Mouse (Mus musculus) heart, adult 2 months (tissue): ENCODE results near the gene Lad1. TPM values are rescaled to one million over a fixed set of nuclear protein-coding genes. Genes with fewer than 3 reads are reported as not detected.
A peak's percentile ranks its signal among the peaks of the same experiment; 100 is the strongest.

Experiments
- DNase-seq, 2 experiments: peaks; one replicate each; pipeline ENCODE4 v3.0.0; 2021
- H3K27ac ChIP-seq: fragments of 200-600 bp; 2 replicates; pipeline ENCODE4 v1.8.1; 2022
- H3K27me3 ChIP-seq: fragments of 200-500 bp; 2 replicates; pipeline ENCODE4 v1.6.1; 2012; ENCODE audit warnings: mild to moderate bottlenecking, low read length, inconsistent platforms, mixed read lengths; ENCODE audit not compliant: control insufficient read depth, insufficient read depth
- H3K36me3 ChIP-seq: fragments of 200-500 bp; 2 replicates; pipeline ENCODE4 v1.6.1; 2012; ENCODE audit warnings: low read length, inconsistent platforms; ENCODE audit not compliant: control insufficient read depth, insufficient read depth
- H3K4me1 ChIP-seq: fragments of 200-500 bp; 2 replicates; pipeline ENCODE4 v1.6.1; 2011; ENCODE audit warnings: low read length; ENCODE audit not compliant: control insufficient read depth, insufficient read depth
- H3K4me3 ChIP-seq: fragments of 200-600 bp; 2 replicates; pipeline ENCODE4 v1.8.1; 2022
- H3K79me2 ChIP-seq: fragments of 200-500 bp; replicated peaks from 2 replicates; pipeline ENCODE4 v1.6.1; 2012; ENCODE audit warnings: mild to moderate bottlenecking, inconsistent platforms, low read length, moderate library complexity, mixed read lengths; ENCODE audit not compliant: control insufficient read depth, insufficient read depth
- H3K9ac ChIP-seq: fragments of 200-500 bp; 2 replicates; pipeline ENCODE4 v1.6.1; 2012; ENCODE audit warnings: low read depth, mild to moderate bottlenecking, control low read depth, inconsistent platforms, low read length, mixed read lengths
- CTCF ChIP-seq: fragments of 200-600 bp; IDR thresholded peaks from 2 replicates; pipeline ENCODE4 v1.8.1; 2022; ENCODE audit warnings: antibody characterized with exemption, mild to moderate bottlenecking, moderate library complexity
- EP300 ChIP-seq: fragments of 200-500 bp; IDR thresholded peaks from 2 replicates; pipeline ENCODE4 v1.6.1; 2011; ENCODE audit warnings: low read depth, low read length, control low read depth; ENCODE audit not compliant: insufficient read depth
- POLR2A ChIP-seq: fragments of 200-500 bp; IDR thresholded peaks from 2 replicates; pipeline ENCODE4 v1.6.1; 2011; ENCODE audit warnings: mild to moderate bottlenecking, low read depth, low read length, control low read depth; ENCODE audit not compliant: insufficient read depth
- WGBS: fragments of 180-500 bp; shearing (Covaris S2); methylation state at CpG from one replicate; pipeline ENCODE4 v1.1.7; 2018; 5-methylcytosine and 5-hydroxymethylcytosine counted together
- intact Hi-C: fragments of 180-260 bp; cut with DNase I; formaldehyde crosslinking; loops from one replicate; pipeline ENCODE4 v1.15.1; 2025
- long read RNA-seq: library from polyadenylated mRNA; stranded (forward); transcript quantifications from one replicate; pipeline ENCODE4 v2.0.0, GENCODE M21; 2021
- polyA plus RNA-seq: library from polyadenylated mRNA; depleted of rRNA; stranded (reverse); fragments of >200 nt; gene quantifications from 2 replicates; pipeline ENCODE4 v1.2.3, GENCODE M21; 2012; rRNA removed
- total RNA-seq, 2 experiments: library from RNA; stranded (reverse); gene quantifications; 2 replicates each; pipeline ENCODE4 v1.2.3; 2021

Gene Lad1
- total RNA-seq (1 to 10 TPM; 7.2 to 7.3 TPM), polyA plus RNA-seq (13.2 and 16.2 TPM in 2 replicates)
- long read RNA-seq, partial matches to known transcripts = 0 of 5 reads
- long read RNA-seq, other reads (novel, unspliced or antisense) = 0 of 5 reads

DNA sequence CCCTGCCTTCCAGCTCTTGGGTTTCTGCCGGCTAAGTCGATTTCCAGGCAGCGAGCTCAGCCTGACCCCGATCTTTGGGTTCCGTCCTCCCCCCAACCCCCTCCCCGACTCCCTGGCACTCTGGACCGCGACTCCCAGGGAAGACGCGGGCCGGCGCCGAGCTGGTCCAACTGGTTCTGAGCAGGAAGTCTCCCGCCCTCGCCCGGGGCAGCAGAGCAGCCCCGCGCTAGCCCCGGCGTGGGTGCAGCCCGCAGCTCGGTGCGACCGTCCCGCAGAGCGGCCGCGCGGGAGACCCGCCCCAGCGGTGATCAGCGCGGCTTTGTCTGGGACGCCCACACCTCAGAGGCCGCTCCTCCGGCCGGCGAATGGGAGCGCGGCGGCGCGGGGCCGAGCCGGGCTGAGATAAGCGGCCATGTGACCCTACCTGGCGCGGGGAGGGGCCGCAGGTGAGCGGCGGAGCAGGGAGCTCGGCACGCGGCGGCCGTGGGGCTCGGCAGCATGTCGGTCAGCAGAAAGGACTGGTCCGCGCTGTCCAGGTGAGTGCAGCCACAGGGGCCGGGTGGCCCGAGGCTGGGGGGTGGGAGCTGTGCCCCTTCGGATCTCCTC, at the start of gene Lad1:
Gene Lad1, plus strand, starts transcription at position 118 of the 606 bp plus-strand sequence.
- TF ChIP-seq POLR2A = no peak
- TF ChIP-seq CTCF = no peak
- no peak for TF ChIP-seq EP300
- no peak for DNase-seq
- peaks cover 11% of the 10 kb centered on the region for H3K27me3 ChIP-seq

DNA sequence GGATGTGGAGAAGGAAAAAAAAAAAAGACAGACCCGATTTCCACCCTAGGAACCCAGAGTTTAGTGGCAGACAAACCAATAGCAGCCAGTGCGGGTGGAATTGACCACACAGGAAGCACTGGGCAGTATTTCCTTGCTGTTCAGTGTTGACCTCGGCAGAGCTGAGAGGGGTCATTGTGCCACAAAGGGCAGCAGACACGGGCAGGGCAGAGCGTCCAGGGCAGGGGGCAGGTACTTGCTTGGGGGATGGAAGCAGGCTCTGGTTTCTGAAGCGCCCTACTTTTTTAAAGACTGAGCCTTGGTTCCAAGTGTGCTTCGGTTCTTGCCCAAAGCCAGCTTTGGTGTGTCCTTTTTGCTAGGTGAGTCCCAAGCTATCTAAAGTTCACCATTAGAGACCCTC, 48.2 kb upstream of the Lad1 start:
- no peaks in the 10 kb centered on the region; the same call in 1 of the 2 replicates for H3K79me2 ChIP-seq
- H3K36me3 ChIP-seq = no peaks in the 10 kb centered on the region
- H3K4me1 ChIP-seq = peaks cover 4% of the 10 kb centered on the region
- H3K9ac ChIP-seq = no peak overlapping the region
- no peak for DNase-seq
- no peak for TF ChIP-seq EP300
- TF ChIP-seq POLR2A = no peak
- no peak for TF ChIP-seq CTCF
- no peak overlapping the region for H3K4me3 ChIP-seq
- peak overlapping the region; percentile 47; the same call in 1 of the 2 replicates for H3K27ac ChIP-seq
- 70% methylated on average over 7 of the region's 7 CpGs for WGBS
- intact Hi-C loops = no loop called here
- no peaks in the 10 kb centered on the region for H3K27me3 ChIP-seq

More for the DNA sequence above, at the start of gene Lad1:
- 2% methylated on average over 63 of the region's 63 CpGs for WGBS
- Histone ChIP-seq H3K36me3 (no peaks in the 10 kb centered on the region), H3K4me1 (no peaks in the 10 kb centered on the region; the same call in 1 of the 2 replicates), H3K9ac (peak within 1 kb of the TSS; percentile 49), H3K27ac (no peak within 1 kb of the TSS), H3K79me2 (no peaks in the 10 kb centered on the region), H3K4me3 (peak within 1 kb of the TSS; percentile 53)
- intact Hi-C loops = no loop called here

DNA sequence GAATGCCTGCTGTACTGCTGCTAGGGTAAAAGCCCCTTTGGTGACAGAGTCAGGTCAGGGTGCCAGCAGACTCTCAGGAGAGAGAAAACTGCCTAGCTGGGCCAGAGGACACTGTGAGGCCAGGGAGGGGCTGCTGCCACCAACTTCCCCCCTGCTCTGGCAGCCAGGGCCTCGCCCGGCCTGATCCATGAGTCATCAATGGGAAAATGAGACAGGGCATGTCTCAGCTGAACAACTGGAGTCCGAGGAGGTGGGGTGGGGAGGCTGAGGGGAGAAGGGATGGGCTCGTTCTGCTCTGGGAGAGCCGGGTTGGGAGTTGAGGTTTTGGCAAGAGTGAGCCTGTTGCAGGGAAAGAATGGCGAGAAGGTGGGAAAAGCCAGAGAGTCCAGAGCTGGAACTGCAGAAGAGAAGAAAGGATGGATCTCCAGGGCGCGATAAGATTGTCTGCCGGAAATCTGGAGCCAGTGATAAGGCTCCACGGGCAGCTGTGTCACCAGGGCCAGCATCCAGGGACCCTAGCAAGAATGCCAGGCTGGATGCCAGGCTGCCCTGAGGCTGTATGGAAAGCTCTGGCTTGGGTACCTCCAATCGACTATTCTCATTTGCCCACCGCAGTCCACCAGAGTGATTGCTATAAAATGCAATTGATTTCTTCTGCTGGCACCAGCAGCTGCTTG, 47.4 kb upstream of the Lad1 start:
- Histone ChIP-seq H3K9ac (no peak overlapping the region), H3K36me3 (no peaks in the 10 kb centered on the region), H3K79me2 (no peaks in the 10 kb centered on the region; the same call in 1 of the 2 replicates), H3K4me1 (peaks cover 6% of the 10 kb centered on the region), H3K27me3 (no peaks in the 10 kb centered on the region), H3K4me3 (no peak overlapping the region), H3K27ac (peak overlapping the region; percentile 47)
- intact Hi-C loops = no loop called here
- 19% methylated on average over 12 of the region's 12 CpGs for WGBS
- 0 out of 2 replicates have a peak, but pooled peaks have one; percentile 11 for TF ChIP-seq EP300
- TF ChIP-seq POLR2A = no peak
- peak; percentile 54 to 76 for DNase-seq

DNA sequence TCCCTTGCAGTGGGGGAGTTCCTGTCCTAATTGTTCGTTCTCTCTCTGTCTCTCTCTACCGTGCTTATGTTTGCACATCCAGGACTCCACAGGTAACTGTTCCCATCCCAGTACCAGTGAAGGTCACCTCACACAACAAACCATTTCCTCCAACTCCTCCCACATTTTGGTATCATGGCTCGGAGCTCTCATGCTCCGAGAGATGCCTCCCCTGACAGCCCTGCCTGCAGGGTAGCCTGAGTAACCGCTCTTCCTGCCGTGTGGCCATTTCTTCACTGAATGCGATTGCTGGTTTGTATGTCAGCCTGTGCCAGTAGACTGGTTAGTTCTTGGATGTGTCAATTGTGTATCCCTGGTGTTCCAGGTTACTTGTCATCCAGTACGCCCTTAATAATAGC, 46.8 kb upstream of the Lad1 start:
- H3K4me3 ChIP-seq = no peak overlapping the region
- 61% methylated on average over 8 of the region's 8 CpGs for WGBS
- no peaks in the 10 kb centered on the region for H3K27me3 ChIP-seq
- TF ChIP-seq CTCF (no peak), EP300 (no peak), POLR2A (no peak)
- peaks cover 9% of the 10 kb centered on the region for H3K4me1 ChIP-seq
- H3K27ac ChIP-seq = no peak overlapping the region; the same call in 1 of the 2 replicates
- H3K36me3 ChIP-seq = no peaks in the 10 kb centered on the region
- DNase-seq = no peak
- no peaks in the 10 kb centered on the region for H3K79me2 ChIP-seq
- intact Hi-C loops = no loop called here
- H3K9ac ChIP-seq = no peak overlapping the region

DNA sequence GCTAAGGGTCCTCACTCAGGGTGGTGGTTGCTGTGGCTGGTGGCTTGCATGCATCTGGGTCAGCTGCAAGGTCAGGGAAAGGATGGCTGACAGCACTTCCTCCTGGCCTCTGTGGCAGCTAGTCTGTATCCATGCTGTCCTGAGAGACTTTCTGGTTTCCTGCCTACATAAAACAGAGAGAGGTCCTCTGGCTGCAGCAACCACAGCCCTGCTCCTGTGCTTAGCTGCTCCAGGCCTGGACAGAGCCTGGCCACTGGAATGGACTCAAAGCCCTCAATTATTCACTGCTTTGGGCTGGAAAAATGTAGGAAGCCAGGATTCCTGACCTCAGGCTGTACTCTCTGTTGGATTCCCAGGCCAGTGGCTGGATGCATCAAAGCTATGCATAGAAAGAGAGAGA, 41.8 kb upstream of the Lad1 start:
- Histone ChIP-seq H3K27ac (peak overlapping the region; percentile 18; the same call in 1 of the 2 replicates), H3K4me3 (no peak overlapping the region), H3K79me2 (no peaks in the 10 kb centered on the region), H3K4me1 (peaks cover 14% of the 10 kb centered on the region), H3K36me3 (no peaks in the 10 kb centered on the region), H3K27me3 (no peaks in the 10 kb centered on the region), H3K9ac (no peak overlapping the region)
- no peak for TF ChIP-seq CTCF
- TF ChIP-seq POLR2A = no peak
- TF ChIP-seq EP300 = no peak
- intact Hi-C loops = no loop called here
- DNase-seq = no peak

DNA sequence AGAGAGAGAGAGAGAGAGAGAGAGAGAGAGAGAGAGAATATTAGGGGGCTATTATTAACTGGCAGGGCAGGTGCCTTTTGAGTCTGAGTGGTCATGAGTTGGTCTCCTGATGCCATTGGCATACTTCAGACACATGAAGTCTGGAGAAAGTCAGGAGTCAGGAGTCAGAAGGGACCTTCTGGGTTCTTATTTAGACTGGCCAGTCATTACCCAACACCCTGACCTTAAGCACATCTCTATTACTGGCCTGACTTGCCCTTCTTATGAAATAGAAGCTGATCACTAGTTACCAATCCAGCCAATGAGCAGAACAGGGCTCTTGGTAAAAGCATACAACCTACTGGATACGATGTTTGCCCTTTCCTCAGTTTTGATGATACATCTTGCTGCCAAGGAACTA, 41.4 kb upstream of the Lad1 start:
- intact Hi-C loops = no loop called here
- no peaks in the 10 kb centered on the region for H3K36me3 ChIP-seq
- DNase-seq = no peak
- H3K4me1 ChIP-seq = peaks cover 14% of the 10 kb centered on the region
- H3K9ac ChIP-seq = no peak overlapping the region
- no peak overlapping the region for H3K27ac ChIP-seq
- no peaks in the 10 kb centered on the region for H3K27me3 ChIP-seq
- H3K79me2 ChIP-seq = no peaks in the 10 kb centered on the region
- 94% methylated on average over 1 of the region's 1 CpGs for WGBS
- TF ChIP-seq POLR2A = no peak
- no peak overlapping the region for H3K4me3 ChIP-seq
